Mouse (Mus musculus) urinary bladder, adult 2 months (tissue): ENCODE results near the gene Cebpb. TPM values are rescaled to one million over a fixed set of nuclear protein-coding genes. Genes with fewer than 3 reads are reported as not detected.

Experiments used
- DNase-seq: peaks from one replicate; pipeline ENCODE4 v3.0.0; 2022; ENCODE audit warnings: low spot score
- polyA plus RNA-seq: library from polyadenylated mRNA; depleted of rRNA; stranded (reverse); fragments of >200 nt; gene quantifications from 2 replicates; pipeline ENCODE4 v1.2.3, GENCODE M21; 2012

The Cebpb gene
- polyA plus RNA-seq, 1 experiment: 69.7 TPM

DNA sequence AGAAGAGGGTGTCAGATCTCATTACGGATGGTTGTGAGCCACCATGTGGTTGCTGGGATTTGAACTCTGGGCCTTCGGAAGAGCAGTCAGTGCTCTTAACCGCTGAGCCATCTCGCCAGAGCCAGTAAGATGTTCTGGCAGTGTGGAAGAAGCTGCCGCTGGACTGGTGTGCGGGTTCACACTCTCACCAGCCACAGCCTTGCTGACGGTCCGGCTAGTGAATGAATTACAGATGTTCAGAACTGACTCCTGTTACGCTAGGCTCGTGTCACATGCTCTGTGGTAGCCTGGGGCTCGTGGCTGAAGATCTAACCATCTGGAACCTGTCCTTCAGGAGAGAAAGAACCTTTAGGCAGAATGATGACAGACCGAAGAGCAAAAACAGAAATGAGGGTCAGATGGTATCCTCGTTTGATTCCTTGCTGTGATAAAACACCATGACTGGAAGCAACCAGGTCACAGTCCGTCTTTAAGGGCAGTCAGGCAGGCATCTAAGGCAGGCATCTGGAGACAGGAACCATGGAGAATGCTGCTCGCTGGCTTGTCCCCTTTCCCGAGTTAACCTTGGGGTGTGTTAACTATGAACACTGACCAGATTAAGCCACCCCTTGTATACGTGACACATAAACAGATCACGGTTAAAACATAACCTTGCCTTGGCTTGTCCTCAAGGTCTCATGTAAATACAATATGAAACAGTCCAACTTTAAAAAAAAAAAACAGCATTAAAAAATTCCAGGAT, 22.6 kb upstream of the Cebpb start:
- DNase-seq: no peak

DNA sequence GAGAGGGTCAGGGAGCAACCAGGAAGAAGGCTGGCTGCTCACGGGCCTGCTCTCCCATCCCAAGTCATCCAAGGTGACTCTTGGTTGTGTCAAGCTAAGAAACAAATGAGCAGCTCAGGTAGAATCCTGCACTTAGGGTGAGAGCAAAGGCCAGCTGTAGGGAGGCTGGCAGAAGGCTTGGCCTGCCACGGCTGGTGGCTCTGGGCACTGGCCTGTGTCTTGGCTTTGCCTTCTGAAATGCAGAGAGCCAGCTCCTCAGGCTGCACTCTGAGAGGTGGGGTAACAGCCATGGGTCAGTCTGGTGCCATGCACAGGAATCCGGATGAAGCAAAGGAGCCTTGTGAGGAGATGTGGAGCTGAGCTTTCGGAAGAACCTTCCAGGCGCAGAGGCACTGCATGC, 20.3 kb upstream of the Cebpb start:
- DNase-seq: no peak

DNA sequence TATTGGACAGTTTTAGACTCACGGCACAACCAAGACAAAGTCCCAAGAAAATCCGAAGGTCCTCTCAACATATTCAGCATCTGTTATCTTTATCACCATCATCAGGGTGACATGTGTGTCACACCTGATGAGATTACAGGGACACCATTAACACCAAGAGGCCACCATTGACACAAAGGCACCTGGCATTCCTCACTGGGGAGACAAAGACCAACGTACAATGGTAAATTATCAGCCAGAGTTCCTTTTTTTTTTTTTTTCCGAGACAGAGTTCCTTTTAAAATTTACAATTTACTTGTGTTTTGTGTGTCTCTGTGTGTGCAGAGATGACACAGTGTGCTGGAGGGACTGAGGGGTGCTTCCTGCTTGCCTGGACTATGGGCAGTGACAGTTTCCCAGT, 19.3 kb upstream of the Cebpb start:
- DNase-seq: no peak

DNA sequence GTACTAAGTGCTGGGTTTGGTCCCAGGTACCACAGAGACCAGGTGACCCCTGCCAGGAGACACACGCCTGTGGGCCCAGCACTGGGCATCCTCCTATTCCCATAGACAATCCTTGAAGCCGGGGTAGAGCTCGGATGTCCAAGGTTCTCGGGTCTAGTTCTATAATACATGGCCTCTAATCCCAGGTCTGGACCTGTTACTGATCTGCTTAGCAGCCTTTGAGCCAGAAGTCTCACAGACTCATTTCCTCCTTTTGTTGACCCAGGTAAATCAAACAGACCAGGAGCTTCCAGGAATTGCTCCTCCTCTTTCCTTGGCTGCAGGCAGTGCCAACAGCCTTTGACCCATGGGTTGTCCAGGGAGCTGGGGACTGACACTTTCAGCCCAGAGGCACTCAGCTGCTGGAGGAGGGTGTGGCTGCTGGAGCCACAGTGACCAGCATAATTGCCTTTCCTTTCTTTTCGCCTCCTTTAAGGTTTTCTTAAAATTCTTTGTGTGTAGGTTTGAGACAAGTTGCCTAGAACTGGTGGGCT, 17.5 kb upstream of the Cebpb start:
- DNase-seq: no peak

DNA sequence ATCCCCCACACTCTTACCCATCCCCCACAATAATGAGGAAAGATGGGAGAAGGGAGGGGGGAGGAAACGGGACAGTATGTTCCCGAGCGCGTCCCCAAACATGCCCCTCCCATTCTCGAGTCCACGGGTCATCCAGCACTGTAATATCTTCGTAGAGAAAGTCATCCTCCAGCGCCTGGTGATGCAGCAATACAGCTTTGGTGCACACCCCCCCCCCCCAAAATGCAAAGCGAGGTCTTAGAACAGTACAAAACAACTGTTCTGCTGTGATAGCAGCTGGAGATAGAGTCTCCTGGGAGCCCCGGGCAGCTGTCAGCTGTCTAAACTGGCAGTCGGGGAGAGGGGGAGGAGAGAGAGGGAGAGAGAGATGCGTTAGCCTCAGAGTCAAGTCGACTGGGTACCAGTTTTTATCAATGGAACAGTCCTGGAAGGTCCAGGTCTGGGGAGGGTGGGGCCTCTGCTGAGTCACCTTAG, 16.5 kb upstream of the Cebpb start:
- no peak for DNase-seq

DNA sequence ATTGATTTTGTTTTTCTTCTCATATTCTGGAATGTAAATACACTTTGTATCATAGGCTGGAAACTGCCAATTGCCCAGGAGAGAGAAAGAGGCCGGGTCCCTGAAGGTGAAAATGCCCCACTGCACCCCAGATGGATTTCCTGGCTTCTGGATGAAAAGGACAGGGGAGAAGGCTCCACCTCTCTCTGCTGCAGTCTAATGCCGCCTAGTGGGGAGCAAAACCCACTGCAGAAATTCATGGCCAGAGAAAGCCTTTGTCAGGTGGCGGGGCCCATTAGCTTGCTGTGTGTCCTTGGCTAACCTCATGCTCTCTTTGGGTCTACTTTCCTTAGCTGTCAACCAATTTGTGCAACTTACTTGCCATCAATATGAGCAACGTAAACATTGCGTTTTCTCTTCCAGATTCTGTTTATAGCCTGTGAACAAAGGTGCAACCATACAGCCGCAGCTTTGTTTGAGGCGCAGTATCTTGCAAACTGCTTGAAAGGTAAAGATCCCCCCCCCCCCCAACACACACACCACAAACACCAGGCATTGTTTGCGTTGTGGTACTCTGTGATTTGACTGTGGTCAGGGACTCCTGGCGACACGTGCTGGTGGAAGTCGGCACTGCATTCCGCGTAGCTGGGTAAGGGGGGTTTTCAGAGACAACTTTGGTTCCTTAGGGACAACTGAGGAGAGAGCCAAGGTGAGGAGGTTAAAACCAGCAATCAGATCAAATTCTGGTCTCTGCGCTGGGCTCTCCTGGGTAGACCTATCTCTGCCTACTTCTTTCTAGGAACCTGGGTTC, 13.4 kb upstream of the Cebpb start:
- DNase-seq: no peak

DNA sequence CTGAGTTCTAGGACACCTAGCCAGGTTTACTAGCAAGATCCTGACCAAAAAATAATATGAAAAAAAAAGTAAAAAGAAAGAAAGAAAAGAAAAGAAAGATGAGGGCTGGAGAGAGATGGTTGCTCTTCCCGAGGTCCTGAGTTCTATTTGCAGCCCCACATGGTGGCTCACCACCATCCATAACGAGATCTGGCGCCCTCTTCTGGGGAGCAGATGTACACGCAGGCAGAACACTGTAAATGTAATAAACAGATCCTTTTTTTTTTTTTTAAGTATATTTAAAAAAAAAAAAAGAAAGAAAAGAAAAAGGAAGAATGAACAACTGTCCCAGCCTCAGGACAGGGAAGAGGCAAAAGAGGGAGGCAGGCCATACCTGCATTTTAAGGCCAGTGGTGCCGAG, 10.1 kb upstream of the Cebpb start:
- DNase-seq: no peak

DNA sequence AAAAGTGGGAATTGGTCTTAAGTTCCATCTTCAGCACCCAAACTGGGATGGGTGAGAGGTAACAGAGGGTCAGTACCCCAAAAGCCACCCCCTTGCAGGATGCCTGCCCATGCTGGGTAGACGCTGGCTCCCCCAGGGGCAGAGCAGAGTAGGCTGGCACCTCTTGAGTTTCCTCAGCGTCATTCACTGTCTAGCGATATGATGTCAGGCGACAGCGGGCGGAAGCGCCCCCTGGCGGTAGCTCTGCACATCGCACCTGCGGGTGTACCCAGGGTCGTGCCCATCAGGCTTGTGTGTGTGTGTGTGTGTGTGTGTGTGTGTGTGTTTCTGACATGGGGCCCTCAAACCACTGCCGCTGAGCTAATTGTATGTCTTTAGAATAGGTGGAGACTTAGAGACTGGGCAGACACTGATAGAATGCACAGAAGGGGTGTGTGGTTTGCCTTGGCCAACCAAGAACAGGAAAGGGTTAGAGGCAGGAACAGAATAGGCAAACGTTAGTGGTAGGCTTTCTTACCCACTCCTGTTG, 8.7 kb upstream of the Cebpb start:
- peak; percentile 72 for DNase-seq

DNA sequence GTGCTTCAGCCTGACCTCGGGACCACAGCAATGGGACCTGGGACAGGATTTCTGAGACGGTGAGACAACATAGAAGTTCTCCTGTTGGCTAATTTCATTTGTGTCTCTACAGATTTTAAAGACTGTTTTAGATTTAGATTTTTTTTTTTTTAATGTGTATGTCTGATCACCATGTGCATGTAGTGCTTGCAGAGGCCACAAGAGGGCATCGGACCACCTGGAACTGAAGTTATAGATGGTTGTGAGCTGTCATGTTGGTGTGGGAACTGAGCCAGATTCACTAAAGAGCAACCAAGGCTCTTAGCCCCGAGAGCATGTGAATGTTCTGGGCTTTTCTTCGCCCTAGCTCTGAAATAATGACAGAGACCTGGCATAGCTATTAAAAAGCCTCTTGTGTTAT, 8.1 kb upstream of the Cebpb start:
- no peak for DNase-seq

DNA sequence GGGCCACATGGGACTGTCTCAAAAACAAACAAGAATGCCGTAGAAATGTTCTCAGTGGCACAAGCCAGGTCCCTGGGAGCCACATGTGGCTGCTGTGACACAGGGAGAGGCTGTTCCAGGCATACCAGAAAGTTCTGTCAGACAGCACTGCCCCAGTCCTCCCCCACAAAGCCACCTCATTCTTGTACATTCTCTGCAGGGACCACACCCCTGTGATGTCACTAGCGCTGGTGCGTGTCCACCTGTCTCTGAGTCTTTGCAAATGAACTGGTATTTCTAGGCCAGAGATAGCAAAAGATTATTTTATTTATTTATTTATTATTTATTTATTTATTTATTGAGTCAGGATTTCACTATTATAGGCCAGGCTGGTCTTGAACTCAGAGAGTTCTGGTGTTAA, 5.0 kb upstream of the Cebpb start:
- no peak for DNase-seq

DNA sequence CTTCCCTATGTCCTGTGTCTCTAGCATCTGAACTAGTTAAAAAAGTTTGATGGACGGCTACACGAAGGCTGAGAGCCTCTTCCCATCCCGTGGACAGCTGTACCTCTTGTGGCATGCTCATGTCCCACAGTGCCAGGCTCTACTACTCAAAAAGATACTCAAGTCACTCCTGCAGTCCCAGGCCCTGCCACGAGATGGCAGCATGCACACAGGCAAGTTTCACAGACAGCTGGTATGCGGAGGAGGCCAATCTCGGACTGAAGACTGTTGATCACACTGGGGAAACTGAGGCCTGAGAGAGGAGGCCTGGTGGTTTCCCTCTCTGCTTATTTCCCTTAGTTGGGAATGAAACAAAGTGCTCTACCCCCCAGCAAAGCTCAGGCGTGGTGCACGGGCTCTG, 3.6 kb upstream of the Cebpb start:
- peak; percentile 98 for DNase-seq

DNA sequence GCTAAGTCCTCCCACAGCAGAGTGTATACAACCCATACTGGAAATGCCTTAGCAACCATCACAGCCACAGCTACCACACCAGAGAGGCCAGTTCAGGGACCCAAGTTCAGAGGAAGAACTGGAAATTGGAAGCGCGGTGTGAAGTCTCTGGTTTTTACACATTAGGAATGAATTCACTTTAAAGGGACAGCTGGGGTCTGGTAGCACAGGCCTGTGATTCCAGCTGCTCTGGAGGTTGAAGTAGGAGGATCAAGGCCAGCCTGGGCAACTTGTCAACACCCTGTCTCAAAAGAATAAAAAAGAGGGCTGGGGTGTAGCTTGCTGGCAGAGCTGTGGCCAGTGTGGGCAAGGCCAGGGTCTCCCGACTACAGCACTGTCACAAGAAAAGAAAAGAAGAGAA, 2.9 kb upstream of the Cebpb start:
- no peak for DNase-seq

DNA sequence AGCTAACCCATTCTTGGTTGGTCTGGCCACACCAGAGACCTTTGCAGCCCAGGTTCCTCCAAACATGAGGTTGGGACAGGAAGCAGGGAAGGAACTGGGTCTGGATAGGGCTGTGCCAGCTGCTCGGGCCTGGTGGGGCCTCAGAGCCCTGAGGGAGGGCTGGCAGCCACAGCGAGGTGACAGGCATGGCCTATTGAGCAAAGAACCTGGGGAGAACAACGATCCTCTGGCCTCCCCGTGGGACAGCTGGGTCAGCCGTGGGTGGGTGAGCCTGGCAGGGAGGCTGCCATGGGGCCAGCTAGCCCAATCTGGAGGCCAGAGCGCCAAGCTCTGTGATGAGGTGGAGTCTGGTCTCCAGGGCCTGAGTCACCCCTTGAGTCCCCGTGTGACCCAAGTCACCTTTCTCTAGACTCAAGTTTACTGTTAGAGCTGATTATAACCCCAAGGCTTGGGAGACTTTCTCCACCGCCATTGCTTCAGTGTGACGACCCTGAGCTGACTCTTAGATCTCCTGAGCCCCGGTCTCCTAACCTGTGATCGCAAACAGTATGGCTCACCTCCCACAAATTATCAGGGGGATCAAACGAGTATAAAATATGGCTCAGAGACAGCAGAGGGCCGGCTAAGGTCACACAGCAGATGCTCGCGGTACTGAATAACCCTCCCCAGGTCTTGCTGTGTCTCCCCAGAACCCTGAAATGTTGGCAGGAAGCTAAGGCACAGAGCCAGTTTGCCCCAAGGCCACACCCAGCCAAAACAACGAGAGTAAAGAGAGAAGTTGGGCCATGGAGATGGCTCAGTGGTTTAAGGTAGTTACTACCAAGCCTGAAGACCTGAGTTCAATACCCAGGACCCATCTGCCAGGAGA, 2.1 kb upstream of the Cebpb start:
- DNase-seq: no peak

DNA sequence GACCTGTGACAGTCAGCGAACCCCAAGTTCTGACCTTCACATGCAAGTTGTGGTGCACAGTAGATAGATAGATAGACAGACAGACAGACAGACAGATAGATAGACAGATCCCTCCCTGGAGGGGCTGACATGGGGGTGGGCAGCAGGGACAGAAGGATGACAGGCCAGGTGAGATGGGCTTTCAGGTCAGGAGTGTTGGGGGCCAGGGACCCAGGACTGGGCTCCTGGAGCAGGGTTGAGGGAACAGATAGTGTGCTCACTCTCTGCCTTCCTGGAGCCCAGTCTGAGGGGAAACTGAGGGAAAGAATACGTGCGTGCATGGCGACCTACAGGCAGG, 1.5 kb upstream of the Cebpb start:
- DNase-seq: no peak

DNA sequence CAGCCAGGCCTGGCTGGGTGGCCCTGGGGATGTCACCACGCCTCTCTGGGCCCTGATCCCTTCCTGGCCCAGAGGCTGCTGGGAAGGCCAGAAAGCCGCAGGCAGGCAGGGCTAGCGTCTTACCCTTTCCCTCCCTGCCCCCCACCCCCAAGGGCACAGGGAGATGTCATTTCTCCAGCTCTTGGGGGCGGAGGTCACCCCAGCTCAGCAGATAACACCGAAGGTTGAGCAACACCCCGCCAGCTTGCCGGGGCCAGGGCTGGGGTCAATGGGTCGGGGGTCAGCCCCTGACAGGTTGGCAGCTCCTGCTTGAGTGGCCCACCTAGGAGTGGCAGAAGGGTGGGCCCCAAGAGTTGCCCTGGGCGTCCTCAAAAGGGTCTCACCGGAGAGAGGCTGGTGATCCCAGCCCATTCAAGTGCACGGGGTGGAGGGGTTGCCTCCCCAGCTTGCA, 1.0 kb upstream of the Cebpb start:
- DNase-seq: no peak

DNA sequence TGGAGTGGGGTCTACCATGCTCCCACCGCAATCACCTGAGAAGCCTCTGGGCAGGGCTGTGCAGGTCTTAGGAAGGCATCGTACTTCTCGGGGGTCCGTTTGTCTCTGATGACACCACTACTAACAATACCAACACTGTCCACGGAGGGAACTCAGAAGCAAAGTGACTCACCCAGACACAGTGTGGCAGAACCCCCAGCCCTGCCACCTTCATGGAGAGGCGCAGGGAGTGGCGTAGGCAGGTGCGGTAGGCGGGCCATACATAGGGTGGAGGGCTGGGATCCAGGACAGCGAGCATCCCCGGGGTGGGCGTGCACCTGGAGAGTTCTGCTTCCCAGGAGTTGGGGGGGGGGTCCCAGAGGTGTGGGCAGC, 603 bp upstream of the Cebpb start:
- DNase-seq: no peak

DNA sequence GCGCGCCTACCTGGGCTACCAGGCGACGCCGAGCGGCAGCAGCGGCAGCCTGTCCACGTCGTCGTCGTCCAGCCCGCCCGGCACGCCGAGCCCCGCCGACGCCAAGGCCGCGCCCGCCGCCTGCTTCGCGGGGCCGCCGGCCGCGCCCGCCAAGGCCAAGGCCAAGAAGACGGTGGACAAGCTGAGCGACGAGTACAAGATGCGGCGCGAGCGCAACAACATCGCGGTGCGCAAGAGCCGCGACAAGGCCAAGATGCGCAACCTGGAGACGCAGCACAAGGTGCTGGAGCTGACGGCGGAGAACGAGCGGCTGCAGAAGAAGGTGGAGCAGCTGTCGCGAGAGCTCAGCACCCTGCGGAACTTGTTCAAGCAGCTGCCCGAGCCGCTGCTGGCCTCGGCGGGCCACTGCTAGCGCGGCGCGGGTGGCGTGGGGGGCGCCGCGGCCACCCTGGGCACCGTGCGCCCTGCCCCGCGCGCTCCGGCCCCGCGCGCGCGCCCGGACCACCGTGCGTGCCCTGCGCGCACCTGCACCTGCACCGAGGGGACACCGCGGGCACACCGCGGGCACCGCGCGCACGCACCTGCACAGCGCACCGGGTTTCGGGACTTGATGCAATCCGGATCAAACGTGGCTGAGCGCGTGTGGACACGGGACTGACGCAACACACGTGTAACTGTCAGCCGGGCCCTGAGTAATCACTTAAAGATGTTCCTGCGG, 945 bp downstream of the Cebpb start, which contains the start of gene Tmem189:
Gene Tmem189 (minus strand): TSS at position 322 of the 718 bp plus-strand sequence.
- peak; percentile 70 for DNase-seq

DNA sequence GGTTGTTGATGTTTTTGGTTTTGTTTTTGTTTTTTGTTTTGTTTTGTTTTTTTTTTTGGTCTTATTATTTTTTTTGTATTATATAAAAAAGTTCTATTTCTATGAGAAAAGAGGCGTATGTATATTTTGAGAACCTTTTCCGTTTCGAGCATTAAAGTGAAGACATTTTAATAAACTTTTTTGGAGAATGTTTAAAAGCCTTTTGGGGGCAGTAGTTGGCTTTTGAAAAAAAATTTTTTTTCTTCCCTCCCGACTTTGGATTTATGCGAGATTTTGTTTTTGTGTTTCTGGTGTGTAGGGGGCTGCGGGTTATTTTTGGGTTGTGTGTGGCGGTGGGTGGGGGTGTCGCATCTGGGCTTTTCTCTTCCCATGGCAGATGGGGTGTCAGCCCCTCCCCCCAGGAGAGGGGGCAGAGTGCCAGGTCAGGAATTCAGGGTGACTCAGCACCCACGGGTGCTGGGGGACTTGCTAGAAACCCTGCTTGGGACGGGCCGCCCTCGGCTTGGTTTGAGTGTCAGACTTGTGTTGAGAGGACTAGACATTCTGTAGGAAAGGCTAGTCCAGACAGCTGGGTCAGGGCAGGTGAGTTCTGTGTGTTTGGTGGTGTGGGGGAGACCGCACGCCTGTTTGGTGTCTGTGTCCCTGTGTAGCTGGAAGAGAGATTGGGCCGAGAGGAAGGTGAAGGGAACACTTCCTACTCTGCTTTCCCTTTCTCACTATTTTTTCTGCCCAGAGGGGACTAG, 1.7 kb downstream of the Cebpb start:
- DNase-seq: peak; percentile 61

DNA sequence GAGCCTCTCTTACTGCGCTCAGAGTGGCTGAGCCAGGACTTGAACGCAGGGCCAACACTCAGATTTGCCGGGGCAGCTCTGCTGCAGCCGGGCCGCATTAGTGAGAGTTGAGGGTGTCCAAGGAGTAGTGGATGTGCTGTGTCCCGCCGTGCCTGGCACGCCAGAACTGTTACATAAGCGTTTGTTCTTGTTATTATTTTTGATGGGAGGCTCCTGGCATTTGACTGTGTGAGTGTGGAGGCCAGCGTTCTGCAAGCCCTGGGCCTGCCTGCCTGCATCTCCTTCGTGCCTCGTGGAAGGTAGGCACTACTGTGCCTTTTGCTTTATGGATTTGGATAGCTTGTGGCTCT, 2.2 kb downstream of the Cebpb start:
- DNase-seq: no peak

DNA sequence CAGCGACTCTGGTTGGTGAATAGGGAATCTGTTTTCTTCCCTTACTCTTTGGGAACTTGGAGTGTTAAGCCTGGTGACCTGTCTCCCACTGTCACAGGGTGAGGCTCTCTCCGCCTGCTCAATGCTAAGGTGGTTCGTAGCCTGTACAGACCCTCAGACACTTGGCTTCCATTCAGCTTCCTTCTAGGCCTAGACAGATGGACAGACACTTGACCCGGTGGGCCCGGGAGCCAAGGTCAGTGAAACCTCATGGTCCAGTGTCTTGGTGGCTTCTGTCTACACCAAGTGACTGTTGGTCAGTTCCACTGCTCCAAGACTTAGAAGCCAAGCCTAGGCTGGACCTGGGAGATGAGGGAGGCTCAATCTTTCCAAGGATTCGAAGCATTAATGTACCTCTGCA, 2.7 kb downstream of the Cebpb start:
- no peak for DNase-seq
